Mouse (Mus musculus) gastrocnemius, adult 18-20 months (tissue): ENCODE measurements around the gene Dhx30. TPM values are rescaled to one million over a fixed set of nuclear protein-coding genes. Genes with fewer than 3 reads are reported as not detected.
"Not testable (repeated sequence)": the region's sequence is repeated elsewhere in the genome, so short reads cannot be mapped to it uniquely, and the experiment has no call there.

ENCODE experiments used
- DNase-seq: peaks from one replicate; pipeline ENCODE4 v3.0.0; 2021; ENCODE audit warnings: low spot score
- long read RNA-seq, 2 experiments: library from polyadenylated mRNA; stranded (forward); transcript quantifications; one replicate each; pipeline ENCODE4 v2.0.0; 2021
- total RNA-seq, 2 experiments: library from RNA; stranded (reverse); gene quantifications; 2 replicates each; pipeline ENCODE4 v1.2.3; 2021

Gene Dhx30
- 10 to 100 TPM; 31.6 to 32.5 TPM for total RNA-seq
- long read RNA-seq, experiment 1, transcript Dhx30-201 (19 exons, 3,806 nt) = major isoform, 17 of 41 reads
- long read RNA-seq, experiment 1, partial matches to known transcripts = 6 of 41 reads
- long read RNA-seq, experiment 1, other reads (novel, unspliced or antisense) = 15 of 41 reads
- long read RNA-seq, experiment 2, transcript Dhx30-201 (19 exons, 3,806 nt) = major isoform, 24 of 48 reads
- long read RNA-seq, experiment 2, partial matches to known transcripts = 10 of 48 reads
- long read RNA-seq, experiment 2, other reads (novel, unspliced or antisense) = 12 of 48 reads

- DNase-seq = no peak
These were observed at the start of gene Dhx30 for GRCm38 (mm10) chr9:110117779-110118139. TSS of gene Dhx30 (minus strand) at chr9:110117830.

- no peak for DNase-seq
These were observed 45.4 kb upstream of the Dhx30 start for GRCm38 (mm10) chr9:110163071-110163470.

- no peak for DNase-seq
These were observed 44.8 kb upstream of the Dhx30 start for GRCm38 (mm10) chr9:110162441-110162840.

DNA sequence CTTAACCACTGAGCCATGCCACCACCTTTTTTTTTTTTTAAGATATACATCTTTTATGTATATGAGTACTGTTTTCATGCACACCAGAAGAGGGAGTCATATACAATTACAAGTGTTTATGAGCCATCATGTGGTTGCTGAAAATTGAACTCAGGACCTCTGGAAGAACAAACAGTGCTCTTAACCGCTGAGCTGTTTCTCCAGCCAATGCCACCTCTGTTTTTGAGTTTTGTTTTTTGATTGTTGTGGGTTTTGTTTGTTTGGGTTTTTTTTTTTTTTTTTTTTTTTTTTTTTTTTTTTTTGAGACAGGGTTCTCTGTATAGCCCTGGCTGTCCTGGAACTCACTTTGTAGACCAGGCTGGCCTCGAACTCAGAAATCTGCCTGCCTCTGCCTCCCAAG is 42.9 kb upstream of the Dhx30 start:
- not testable (repeated sequence) for DNase-seq

DNA sequence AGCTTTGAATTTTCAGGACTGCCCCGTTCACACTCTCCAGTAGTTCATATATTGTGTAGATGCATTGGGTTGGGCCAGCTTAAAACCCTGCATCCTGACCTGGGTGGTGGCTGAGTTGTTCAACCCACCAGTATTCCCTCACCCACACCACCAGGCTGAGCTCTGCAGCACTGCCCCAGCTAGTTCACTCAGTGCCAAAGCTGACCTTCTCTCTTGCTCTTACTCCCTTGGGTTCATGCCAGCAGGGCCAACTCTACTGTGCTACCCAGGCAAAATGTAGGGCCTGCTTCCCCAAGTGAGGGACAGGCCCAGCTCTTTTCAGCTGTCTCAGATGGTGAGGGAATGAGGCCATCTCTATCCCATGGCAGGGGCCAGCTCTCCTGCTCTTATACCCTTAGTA is 41.4 kb upstream of the Dhx30 start:
- DNase-seq = no peak

- DNase-seq = no peak
These were observed 31.0 kb upstream of the Dhx30 start for GRCm38 (mm10) chr9:110148598-110148997.

DNA sequence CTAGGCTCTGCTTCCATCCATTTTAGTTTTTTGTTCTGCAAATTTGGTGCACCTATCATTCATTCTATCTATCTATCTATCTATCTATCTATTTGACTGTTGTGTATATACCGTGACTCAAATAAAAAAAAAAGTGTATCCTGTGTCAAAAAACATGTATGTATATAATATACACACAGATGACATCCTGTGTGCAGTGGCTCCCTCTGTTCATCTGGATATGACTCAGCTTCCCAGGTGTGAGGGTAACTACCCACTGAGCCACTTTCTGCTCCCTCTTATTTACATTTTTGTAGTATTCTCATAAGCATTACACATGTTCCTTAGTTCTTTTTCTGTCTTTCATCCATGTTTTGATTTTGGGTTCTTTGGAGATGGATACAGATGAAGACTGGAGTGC is 24.5 kb upstream of the Dhx30 start:
- DNase-seq = no peak

DNA sequence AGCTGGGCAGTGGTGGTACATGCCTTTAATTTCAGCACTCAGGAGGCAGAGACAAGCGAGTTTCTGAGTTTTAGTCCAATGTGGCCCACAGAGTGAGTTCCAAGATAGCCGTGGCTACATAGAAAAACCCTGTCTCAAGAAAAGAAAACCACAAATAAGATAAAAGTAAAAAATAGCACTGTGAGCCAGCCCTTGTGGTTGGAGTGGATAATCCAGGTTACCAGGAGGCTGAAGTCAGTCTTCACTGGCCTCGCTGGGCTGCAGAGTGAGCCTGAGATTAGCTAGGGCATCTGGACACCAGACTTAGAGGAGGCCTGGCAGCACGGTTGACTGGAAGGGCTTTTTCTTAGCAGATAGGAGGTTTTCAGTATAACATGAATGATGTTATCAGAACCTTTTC is 21.5 kb upstream of the Dhx30 start:
- no peak for DNase-seq

DNA sequence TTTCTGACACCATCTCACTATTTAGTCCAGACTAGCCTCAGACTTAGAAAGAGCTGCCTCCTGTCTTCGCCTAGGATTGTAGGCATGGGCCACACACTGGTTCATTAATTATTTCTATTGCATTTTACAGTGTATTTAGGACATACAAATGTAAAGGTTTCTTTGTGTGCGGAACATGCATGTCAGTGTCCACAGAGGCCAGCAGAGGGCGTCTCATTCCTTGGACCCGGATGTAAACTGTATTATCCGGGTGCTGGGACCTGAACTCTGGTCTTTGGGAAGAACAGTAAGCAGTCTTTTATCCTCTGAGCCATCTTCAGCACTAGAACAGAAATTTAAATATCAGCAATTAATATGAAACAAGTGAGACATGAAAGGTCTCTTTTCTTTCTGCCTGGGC is 16.5 kb upstream of the Dhx30 start:
- DNase-seq = no peak

- no peak for DNase-seq
These were observed 15.3 kb upstream of the Dhx30 start for GRCm38 (mm10) chr9:110132921-110133320.

DNA sequence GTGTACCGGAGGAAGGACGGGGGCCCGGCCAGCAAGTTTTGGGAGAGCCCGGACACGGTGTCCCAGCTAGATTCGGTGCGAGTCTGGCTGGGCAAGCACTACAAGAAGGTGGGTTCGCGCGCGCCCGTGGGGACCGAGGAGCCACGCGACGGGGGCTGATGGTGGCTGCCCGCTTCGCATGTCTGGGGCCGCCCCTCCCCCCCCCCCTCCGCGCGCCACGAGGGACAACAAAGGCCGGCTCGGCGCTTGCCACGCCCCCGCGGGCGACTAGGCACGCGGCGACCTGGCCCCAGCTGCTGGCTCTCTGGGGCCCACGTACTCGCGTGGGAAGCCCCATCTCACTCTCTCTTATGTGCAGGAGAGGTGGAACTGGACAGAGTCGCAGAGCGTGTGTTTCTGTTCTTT is 14.6 kb upstream of the Dhx30 start:
- DNase-seq = no peak

- DNase-seq = peak; percentile 99
These were observed 14.0 kb upstream of the Dhx30 start for GRCm38 (mm10) chr9:110131525-110132197.

DNA sequence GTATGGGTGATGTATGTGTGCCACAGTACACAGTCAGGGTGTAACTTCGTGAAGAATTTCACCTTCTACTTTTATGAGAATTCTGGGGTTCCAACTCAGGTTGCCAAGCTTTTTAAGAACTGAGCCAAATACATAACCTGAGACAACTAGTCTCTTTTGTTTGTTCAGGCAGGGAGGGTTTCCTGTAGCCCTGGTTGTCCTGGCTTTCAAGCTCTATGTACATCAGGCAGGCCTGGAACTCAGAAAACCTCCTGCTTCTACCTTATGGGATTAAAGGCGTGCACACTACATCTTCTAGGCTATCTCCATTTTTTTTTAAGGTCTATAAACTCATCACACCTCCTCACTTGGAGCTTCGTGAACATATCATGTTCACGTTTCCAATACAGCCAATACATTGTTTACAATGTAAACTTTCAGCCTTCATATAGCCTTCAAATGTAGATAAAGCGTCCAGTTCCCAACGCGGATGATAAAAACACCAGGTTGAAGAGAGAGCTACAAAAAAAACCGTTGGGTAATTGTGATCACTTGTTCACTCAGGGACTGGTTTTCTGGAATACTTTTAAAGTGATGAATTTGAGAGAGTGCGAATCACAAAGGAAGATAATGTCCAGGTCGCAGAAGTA is 13.4 kb upstream of the Dhx30 start:
- DNase-seq = no peak

DNA sequence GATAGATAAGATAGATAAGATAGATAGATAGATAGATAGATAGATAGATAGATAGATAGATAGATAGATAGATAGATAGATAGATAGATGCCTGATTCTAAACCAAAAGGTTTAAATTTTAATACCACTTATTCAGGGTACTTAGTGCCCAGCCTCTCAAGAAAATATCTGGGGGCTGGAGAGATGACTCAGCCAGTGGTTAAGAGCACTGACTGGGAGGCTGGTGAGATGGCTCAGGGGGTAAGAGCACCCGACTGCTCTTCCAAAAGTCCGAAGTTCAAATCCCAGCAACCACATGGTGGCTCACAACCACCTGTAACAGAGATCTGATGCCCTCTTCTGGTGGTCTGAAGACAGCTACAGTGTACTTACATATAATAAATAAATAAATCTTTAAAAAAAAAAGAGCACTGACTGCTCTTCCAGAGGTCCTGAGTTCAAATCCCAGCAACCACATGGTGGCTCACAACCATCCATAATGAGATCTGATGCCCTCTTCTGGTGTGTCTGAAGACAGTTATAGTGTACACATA is 6.4 kb upstream of the Dhx30 start:
- DNase-seq = not testable (repeated sequence)

DNA sequence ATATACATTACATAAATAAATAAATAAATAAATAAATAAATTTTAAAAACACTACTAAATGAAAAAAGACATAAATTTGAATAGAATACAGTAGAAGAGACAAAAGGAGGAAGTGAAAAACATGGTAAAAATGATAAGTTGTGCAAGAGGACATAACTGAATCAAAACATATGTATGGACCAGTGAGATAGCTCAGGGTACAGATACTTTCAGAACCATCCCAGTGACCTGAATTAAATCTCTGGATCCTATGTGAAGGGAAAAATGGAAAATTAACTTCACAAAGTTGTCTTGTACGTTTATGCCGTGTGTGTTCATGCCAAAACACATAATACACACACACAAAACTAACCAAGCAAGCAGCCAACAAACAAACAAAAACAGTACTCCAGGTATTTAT is 5.7 kb upstream of the Dhx30 start:
- DNase-seq = no peak

- no peak for DNase-seq
These were observed 3.8 kb upstream of the Dhx30 start for GRCm38 (mm10) chr9:110121424-110121823.

- no peak for DNase-seq
These were observed 619 bp upstream of the Dhx30 start for GRCm38 (mm10) chr9:110118249-110118648.

GRCm38 (mm10) chr9:110116977-110117778 is 452 bp downstream of the Dhx30 start, which contains the start of gene Smarcc1:
TSS of gene Smarcc1 (plus strand) at chr9:110117708.
- DNase-seq = peak; percentile 84

DNA sequence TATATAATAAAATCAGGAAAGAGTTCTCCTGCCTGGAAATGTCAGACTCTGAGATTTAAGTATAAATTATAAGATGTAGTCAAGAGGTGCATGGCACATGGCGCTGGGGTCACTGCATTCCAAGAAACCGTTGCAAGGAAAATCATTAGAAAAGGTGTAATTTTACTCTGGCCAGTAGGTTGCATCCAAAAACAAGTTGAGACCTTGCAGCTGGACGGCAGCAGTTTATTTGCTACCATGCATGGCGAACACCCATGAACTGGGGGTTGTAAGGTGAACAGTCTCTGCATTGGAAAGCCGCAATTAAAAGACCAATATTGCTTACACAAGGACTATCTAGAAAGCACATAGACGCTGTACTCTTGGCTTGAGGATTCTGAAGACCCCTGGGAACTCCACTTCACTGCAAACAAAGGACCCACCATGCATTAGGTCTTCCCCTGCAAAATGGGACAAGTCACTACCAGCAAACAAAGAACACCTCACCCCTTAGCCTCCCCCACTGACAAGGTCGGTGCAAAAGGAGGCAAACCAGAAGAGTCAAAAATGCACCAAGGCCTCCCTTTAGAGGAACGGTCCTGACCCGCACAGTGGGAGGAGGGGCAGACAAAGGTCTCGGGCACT is 1.2 kb downstream of the Dhx30 start:
- DNase-seq = no peak

DNA sequence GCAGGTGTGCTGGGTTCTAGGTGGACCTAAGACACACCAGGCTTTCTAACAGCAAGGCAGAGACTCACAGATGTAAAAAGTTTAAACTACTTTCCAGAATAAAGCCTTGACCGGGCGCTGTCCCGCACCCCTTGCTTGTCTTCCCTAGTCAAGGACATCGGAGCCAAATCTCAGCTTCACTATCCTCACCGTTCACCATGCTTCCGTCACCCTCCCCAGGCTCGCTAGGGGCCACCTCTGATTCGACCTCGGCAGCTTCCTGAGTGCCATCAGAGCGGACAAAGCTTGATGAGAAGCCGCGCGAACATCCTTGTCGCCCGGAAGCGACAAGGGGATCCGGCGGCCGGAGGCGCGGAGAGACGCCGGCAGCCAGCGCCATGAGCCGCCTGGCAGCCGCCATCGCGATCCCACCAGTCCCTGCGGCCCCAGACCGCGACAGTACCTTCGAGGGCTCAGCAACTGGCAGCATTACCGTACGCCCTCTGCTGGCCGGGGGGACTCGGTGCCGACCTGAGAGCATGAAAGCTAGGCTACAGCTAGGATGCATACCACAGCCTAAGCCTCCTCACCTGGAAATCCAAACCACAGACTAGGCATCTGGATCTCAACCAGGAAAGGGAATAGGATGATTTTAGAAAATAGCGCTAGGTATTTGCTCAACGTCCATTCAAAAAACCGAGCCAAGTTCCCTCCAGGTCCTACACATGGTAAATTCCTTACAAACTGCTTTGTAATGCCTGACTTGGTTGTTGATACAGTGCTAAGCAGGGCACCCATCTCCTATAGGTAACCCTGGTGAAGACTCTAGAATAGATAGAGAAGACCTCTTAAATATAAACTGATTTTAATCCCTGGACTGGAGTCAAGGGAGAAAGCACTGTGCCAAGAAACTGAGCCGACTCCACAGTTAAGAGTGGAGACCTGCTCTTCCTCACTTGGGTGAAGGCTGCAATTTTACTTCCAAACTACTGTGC is 16.7 kb downstream of the Dhx30 start:
- DNase-seq = peak; percentile 93
